Mouse (Mus musculus) adipose tissue, adult 10 weeks (tissue): ENCODE results near the gene Mymx. TPM values are rescaled to one million over a fixed set of nuclear protein-coding genes. Genes with fewer than 3 reads are reported as not detected.

Experiments used
- polyA plus RNA-seq: library from polyadenylated mRNA; stranded (reverse); fragments of 350-450 nt; fragmentation: Illumina TruSeq; extraction: RNeasy Lipid Tissue Mini Kit (QIAGEN cat#74804); gene quantifications from one replicate; pipeline ENCODE4 v1.2.3, GENCODE M21; 2014; ENCODE audit warnings: low read depth, low replicate concordance

The Mymx gene
- not detected for polyA plus RNA-seq

DNA sequence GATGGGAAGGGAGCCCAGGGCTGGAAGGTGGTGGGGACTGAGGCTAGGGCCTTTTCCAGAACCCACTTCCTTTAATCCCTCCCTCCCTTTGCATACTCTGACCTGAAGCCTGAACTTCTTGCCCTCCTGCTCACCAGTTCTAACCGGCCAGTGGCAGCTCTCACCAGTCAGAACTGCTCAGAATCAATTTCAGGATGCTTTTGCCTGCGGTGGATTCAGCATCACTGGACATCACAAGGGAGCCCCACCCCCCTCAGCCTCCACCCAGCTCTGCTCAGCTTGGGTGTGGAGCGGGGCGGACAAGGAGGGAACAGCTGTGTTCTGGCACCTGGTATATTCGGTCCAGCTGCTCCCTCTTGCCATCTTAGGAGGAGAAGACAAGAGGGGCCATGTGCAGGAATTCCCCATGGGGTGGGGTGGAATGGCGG lies at the start of gene Mymx:
Gene Mymx (minus strand): TSS at position 226 of the 428 bp plus-strand sequence.

DNA sequence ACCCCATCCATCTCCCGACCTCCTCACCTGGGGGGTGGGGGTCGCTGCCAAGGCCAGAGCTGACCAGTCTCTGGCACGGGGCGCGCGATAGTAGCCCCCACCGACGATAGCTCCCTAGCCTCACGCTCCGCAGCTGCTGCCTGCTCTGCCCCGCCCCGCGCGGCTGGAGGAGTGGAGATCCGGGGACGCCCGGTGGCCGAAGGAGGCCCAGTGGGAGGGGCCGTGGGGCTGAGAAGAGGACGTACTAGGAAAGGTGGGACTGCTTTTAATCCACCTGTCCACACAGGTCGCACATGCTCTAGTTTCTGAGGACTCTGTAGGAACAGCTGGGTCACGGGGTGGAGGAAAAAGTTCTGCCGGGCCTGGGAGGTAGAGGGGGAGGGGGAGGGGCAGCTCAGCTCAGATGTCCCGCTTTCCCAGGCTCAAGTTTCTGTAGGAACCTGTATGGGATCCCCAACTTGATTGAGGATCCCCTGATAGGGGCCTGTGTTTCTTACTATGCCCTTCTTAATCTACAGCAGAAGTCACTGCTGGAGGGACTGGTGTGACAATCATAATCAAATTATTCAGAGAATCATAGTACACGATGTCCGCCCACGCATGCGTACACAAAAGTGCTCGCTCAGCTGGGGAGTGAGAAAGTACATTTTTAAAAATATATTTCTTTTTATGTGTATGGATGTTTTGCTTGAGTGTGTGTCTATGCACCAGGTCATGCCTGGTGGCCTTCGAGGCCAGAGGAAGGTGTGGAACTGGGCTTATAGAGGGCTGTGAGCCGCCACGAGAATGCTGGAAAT lies 2.3 kb downstream of the Mymx start, which contains the start of gene Slc29a1:
Gene Slc29a1 (minus strand): TSS at position 161 of the 797 bp plus-strand sequence.

DNA sequence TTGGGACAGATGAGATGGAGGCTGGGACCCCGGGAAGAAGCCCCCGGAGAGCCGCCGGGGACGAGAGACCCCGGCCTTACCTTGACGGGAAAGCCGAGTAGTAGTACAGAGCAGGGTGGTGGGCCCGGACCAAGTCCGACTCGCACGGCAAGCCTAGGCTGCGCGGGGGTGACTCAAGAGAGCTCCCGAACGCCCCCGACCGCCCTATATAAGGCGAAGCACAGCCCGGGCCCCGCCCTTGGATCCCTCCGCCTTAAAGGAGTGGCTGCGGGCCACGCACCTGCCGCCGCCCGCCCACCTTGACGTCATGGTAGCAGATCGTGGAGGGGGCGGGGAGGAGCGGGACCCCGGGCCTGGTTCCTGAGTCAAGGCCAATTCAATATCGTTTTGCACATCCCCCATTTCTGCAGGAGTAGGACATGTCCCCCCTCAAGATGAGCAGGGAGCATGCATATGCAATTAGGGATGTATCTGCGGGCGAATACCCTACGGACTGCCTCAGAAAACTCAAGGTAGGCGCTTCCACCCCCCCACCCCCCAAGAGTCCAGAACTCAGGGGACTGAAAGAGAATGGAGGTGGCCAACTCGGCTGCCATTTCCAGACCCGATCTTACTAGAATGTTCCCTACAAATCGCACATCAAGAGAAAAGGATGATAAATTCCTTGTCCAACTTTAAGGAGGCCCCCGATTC lies 28.7 kb downstream of the Mymx start, which contains the start of gene Hsp90ab1:
Gene Hsp90ab1 (minus strand): TSS at position 185 of the 693 bp plus-strand sequence.

DNA sequence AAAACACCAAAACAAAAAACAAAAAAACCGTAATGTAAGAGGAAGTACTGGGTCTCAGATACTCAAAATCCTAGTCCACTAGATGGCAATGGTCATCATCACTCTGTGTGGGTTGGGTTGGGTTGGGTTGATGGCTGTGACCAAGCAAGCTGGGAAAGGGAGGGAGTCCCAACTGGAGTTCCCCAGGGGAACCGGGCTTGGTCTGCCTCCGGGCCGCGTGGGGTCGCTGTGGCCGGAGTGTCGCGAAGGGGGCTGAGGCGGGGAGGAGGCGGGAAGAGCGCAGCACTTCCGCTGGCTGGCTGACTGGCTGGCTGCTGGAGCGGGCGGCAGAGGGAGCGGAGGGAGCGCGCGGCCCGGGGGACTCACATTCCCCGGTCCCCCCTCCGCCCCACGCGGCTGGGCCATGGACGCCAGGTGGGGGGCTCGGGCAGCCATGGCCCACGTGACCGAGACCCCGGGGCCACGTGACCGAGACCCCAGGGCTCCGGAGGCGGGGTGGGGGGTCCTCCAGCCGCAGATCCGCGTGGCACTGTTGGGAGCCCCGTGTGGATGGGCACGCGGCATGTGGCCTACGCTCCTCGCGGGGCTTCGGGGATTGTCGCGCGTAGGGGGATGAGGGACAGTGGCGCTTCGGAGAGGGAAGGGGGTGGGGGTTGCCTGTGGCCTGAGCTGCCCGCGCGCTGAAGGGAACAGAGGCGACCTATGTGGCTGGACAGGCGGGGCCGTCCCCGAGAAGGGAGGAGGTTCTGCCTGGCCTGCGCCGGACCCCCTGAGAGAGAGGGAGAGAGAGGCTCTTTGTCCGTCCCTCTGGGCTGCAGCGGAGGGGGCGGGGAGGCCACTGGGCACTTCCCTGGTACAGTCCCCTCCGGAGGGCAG lies 38.0 kb downstream of the Mymx start, which contains the start of gene Slc35b2:
Gene Slc35b2 (plus strand): TSS at position 220 of the 876 bp plus-strand sequence.

DNA sequence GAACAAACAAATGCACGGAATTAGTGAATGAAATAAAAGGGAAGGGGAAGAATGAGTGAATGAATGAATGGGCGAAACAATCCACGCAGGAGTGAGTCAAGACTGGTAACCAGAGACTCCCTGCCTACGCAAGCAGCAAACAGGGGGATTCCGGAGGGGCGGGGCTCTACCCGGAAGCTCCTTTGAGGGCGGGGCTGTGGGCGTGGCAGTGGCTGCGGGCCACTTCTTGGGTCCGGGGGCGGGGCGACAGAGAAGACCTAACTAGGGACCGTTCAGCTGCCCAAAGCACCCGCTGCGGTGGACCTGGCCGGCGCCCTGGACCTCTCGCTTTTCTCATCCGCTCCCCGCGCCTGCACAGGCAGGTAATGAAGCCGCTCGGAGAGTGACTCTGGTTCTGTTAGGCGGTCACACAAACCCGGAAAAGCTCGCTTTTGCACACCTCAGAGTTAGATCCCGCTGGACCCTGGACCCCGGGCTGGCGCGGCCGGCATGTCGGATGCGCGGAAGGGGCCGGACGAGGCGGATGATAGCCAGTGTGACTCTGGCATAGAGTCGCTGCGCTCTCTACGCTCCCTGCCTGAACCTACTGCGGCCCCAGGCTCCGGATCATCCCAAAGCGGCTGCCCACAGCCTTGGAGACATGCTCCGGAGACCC lies 46.3 kb downstream of the Mymx start, which contains the start of gene Nfkbie:
Gene Nfkbie (plus strand): TSS at position 252 of the 655 bp plus-strand sequence.

Other genes with a start within 250 kb of the Mymx start
- gene Cdc5l, start 168.4 kb downstream of the Mymx start, polyA plus RNA-seq = 36.2 TPM
- 0.66 TPM for gene Spats1, start 126.7 kb downstream of the Mymx start, polyA plus RNA-seq
- gene Aars2, start 95.3 kb downstream of the Mymx start, polyA plus RNA-seq = 6.2 TPM
- 4.0 TPM for gene Tcte1, start 78.7 kb downstream of the Mymx start, polyA plus RNA-seq
- gene Tmem151b, start 52.4 kb downstream of the Mymx start, polyA plus RNA-seq = 0.81 TPM
- 6.0 TPM for gene Nfkbie, start 46.4 kb downstream of the Mymx start, polyA plus RNA-seq
- gene Slc35b2, start 38.2 kb downstream of the Mymx start, polyA plus RNA-seq = 59.7 TPM
- gene Hsp90ab1, start 28.8 kb downstream of the Mymx start, polyA plus RNA-seq = 844 TPM
- 69.4 TPM for gene Slc29a1, start 2.5 kb downstream of the Mymx start, polyA plus RNA-seq
- 0.37 TPM for gene Capn11, start 57.2 kb upstream of the Mymx start, polyA plus RNA-seq
- 73.1 TPM for gene Mrpl14, start 84.2 kb upstream of the Mymx start, polyA plus RNA-seq
- 39.0 TPM for gene Tmem63b, start 84.8 kb upstream of the Mymx start, polyA plus RNA-seq
- 2.7 TPM for gene 1600014C23Rik, start 131.7 kb upstream of the Mymx start, polyA plus RNA-seq